Mouse (Mus musculus) lung, postnatal 10 days (tissue): ENCODE results near the gene Col4a4.

Experiments used
- DNase-seq: peaks from one replicate; pipeline ENCODE4 v3.0.0; 2021

Col4a4 gene

DNA sequence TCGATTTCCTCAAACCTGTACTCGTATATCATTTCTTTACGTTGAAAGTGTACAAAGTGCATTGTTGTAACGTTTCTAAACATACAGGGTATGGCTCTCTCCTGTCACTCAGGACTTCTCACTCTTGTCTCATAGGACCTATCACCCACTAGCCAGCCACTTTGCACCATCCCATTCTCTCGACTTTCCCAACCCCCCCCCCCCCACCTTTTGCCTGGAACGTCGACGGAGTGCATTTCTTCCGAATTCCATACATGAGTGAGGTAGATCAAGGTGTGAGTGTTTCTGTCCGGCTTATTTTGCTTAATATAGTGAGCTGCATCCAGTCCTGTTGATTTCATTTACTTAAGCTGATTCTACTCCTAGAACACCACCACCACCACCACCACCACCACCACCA, 9.3 kb downstream of the Col4a4 start:
- no peak for DNase-seq

DNA sequence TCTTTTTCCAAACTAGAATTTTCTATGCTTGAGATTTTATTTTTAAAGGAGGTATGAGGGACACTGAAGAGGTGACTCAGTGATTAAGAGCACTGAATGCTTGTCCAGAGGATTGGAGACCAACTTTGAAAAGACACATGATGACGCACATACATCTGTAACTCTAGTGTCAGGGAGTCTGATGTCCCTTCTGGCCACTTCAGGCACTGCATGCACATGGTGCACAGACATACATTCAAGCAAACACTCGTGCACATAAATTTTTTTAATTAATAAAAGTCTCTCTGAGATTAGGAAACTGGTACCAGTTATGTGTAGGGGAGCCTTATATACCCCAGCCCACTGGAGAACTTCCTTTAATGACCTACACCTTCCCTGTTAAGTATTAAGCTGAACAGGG, 10.5 kb downstream of the Col4a4 start:
- DNase-seq = no peak

DNA sequence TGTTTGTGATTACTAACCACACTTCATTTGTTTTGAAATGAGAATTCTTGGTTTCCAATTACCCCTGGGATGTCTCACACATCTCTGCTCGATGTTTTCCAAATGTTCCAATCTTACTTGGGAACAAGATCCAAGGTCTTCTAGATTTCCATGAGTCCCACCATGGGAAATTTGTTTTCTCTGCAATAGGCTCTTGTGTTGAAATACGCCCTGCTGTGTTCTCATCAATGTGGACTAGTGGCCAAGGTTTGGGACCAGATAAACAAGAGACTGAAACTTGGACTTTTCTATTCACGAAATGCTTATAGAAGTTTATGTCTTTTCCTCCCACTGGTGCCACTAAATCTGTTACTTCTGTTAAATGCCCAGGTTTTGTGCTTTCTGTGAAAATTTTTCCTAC, 11.0 kb downstream of the Col4a4 start:
- DNase-seq = no peak

DNA sequence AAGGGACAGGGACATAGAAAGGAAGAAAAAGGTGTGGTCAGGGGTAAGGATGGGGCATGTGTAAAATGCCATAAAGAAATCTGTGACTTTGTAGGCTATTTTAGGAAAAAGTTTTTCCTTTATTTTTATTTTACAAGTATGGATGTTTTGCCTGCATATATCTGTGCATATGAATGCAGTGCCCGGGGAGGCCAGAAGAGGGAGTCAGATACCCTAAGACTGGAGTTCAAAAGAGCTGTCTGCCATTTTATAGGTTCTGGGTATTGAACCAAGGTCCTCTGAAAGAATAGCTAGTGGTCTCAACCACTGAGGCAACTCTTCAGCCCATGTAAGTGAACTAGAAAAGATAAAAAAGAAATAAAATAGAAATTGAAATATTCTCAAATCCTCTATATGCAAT, 14.9 kb downstream of the Col4a4 start:
- DNase-seq = peak; percentile 21

DNA sequence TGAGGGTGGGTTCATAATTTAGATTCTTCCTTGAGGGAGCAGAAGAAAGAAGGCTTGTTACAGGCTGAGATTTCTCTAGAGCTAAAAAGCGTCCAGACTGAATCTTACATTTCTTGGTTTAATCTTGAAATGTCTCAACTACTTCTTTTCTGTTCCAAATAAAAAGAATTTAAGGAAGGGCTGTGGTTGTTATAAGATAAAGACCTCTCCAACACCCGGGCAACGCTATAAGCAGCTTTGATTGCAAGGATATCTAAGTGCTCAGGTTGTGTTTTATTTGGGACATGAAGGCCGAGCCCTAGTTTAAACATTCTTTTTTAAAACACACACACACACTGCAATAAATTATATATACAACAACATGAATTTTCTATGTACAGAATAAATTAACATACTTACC, 17.2 kb downstream of the Col4a4 start:
- DNase-seq = no peak

DNA sequence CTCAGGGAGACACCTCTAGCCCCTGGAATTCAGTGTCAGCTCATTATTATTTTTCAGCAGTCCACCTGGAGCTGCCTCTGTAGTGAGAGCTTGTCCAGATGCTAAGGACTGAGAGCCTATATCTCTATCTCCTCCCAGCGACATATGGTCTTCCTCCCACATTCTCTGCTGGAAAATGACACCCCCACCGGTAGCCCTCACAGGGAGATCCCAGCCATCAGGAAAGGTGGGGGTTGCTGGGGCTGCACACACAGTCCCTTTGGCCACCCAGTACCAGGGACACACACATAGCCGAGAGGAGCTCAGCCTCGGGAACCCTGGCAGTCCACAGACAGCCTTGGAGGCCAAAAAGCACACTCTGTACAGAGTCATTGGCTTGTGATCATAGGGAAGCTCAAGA, 26.4 kb downstream of the Col4a4 start:
- DNase-seq = no peak

DNA sequence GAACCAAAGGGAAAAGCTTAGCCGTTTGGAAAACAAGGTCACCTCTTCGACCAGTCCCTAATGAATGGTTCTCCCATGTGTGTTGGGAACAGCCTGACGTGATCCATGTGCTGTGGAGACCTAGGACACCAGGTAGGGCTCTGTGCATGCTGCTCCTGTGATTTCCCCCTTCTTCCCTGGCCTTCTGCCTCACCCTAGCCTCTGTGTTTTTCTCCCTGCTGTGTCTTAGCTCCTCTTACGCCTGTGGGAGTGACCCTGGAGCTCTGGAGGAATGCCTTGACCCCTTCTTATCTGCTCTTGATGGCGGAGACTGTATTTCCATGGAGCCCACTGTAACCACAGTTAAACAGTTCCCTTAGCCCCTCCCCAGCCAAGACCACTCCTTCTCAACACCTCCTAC, 31.8 kb downstream of the Col4a4 start:
- no peak for DNase-seq

DNA sequence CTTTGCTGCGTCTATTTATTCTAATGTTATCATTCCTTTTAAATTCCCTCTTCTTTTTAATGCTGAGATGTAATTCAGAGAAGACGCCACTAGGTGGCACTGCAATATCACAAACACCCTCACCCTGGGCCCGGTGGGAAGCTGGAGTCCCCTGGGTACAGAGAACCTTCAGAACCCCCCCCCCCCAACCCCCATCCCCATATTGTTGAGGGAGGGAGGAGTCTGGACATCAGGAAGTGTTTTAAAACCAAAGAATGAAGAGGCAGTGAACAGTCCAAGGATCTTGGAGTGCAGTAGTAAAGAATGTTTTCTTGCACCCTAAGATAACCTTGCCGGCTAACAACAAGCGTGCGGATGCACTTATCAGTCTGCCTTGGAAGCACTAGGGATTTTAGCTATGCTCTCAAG, 32.2 kb downstream of the Col4a4 start:
- DNase-seq = peak; percentile 33

DNA sequence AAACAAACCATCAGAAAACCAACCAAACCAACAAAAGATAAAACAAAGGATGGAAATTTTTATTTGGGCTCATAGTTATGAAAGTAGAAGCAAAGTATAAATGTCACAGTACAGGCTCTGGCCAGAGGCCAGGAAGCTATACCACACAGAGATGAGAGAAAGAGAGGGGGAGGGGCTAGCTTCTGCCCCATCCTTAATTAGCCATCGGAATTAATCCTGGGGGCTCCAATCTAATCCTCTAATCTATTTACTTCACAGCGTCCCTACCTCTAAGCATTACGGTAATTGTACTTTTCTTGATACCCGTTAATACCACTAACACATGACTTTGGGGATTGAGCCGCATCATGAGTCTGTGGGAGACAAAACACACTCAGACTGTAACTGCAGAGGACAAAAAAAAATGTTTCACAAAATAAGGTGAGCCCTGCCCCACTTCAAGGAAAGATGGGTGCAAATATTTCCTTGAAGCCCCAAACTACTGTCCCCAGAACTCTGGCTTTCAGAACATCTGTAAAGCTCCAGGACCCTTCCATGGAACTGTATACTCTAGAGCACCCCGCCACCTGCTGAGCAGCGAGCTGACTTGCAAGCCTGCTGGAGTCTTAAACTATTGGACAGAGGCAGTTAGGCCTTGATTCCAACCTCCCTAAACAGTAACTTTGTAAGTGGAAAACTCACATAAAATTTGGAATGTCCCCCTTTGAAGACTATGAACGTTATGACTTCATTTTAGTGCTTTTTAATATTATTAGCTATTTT, 41.3 kb downstream of the Col4a4 start:
- no peak for DNase-seq

DNA sequence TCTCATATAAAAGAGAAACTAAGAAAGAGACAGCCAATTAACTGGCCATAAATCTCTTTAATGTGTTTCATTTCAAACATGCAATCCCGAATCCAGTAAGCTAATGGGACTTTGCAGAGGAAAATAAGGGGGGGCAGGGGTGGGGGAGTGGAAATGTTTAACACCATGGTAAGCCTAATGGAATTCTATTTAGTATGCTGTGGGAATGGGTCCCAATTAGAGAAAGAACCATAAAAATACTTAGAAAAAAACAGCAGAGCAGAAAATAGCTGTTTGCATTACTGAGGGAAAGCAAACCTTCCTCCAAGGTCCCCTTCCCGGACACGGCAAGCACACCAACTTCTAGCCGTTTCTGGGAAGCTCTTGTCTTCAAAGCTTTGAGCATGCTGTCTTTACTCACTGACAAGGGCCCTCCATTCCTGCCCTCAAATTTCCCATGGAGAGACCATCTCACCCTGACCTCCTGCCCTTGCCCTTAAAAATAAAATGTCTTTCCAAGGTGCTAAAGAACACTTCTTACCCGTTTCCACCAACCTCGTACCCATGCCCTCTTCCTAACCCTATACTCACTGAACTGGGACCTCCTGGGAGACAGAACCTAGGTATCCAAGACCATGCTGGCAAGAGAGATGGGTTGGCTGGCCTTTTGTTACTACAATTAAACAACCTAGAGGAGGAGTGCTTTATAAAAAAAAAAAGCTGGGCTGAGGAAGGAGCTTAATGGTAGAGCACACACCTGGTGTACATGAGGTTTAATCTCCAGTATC, 42.0 kb downstream of the Col4a4 start:
- no peak for DNase-seq

DNA sequence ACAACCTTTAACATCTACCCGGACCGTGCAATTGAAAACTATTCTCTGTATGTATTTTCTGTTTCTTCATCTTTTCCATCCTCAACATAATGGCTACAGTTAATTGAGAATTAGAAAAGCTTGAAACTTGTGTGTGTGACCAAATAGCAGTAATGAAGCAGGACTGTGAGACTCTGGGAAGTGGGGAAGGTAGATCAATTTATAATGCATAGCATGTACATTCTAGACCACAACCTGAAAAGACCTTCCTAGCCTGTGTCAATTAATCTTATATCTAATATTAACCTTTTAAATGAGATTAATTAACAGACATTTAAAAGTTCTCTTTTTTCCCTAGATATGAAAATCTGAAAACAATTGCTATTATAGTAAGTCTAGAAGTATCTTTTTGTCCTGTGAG, 42.7 kb downstream of the Col4a4 start:
- DNase-seq = no peak

DNA sequence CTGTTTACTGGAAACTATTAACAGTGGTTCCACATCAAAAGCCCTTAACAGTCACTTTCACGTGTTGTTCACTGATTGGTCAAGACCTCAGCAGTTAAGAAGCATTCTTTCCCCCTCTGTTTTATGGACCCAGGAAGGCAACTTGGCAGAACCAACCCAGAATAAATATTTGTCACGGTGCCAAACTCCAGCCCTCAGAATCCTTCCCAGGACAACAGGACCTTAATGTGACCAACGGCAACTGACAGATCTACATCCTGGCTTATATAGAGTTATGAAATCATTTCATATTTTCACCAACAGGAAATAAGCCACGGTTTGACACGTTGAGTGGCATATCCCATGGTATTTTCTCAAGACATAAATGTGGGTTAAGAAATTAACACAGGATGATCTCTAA, 46.6 kb downstream of the Col4a4 start:
- DNase-seq = no peak

DNA sequence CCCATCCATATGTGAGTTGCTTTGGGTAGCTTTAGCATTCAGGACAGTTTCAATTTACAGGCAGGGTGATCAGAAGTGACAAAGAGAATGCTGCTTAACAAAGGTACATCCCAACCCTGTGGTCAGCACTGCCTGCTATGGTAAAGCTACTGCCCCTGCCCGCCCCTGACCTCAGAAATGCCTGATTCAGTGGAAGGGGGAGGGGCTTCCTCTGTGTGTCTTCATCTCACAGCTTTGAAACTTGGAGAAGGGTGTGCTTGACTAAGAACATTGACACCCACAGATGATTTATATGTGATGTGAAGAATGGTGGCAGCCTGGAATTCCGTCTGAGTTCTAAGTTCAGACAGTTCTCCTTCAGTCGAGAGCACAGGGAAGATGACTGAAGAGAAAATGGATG, 48.8 kb downstream of the Col4a4 start:
- no peak for DNase-seq

DNA sequence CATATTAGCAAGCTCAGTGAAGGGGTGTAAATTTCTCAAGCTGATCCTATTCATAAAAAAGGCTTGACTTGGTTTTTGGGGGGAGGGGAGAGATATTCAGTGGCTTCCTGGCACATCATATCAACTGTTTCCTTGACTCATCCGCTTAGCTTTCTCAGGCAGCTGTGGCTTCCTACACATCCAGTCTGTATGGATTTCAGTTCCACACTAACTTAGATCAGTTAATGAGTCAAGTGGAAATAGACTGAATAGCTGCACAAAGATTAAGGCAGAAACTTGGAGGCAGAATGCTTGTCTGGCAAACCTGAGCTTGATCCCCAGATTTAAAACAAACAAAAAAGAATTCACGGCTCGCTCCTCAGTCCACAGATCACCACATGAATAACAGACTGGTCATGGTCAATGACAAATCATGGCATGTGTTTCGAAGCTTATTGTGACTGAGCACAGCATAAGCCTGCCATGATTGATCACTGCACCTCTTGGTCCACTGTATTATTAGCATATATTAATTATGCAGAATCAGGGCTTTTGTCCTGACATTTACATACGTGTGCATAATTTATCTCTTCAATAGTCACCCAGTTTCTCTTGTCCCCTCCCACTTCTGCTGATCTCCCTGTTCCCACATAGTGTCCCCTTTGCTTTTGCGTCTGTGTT, 50.0 kb downstream of the Col4a4 start:
- DNase-seq = no peak

DNA sequence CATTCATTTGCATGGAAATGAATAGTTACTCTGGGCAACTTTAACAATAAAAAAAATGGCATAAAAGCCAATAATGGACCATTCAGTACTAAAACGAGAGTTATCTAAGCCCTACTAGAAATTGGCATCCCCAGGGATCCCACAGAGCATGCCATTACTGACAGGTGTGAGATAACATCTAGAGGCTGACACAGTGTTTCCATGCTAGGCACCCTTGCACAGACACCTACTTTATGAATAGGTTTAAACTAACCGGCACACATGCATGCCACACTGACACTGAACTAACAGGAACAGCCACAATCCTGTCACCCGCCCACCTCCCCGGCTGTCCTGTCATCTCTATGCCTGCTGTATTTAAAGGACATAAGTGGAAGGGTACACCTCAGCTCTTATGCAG, 58.7 kb downstream of the Col4a4 start:
- DNase-seq = no peak

DNA sequence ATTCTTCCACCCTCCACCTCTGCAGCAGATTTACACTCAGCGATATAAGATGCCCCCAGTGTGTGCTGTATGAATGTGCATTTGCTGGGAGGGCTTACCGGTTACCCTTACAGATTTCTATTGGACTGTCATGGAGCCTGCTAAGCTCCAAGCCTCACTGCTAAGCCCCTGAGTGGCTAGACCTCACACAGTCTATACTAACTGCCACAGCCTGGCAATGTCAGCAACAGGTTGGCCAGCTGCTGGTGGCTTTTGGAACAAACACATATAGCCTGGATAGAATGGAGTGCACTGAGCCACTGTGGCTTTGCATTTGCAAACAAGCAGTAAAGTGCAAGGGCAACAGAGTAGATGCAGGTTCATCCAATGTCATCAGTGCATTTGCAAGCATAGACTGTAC, 94.7 kb downstream of the Col4a4 start:
- DNase-seq = no peak

DNA sequence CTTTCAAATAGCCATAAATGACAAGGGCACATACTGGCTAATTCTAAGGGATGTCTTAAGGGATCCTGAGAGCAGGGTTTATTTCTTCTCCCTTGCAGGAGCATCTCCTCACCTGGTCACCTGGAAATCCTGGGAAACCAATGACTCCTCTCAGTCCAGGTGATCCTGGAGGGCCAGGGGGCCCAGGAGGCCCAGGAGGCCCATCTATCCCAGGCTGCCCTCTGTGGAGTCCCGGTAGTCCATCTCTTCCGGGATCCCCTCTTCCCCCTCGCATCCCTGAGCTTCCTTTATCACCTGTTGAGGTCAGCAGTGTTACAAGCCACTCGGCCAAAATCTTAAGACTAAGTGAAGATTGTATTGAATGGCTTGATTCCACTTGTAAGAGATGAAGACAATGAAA, 100.3 kb downstream of the Col4a4 start:
- no peak for DNase-seq

DNA sequence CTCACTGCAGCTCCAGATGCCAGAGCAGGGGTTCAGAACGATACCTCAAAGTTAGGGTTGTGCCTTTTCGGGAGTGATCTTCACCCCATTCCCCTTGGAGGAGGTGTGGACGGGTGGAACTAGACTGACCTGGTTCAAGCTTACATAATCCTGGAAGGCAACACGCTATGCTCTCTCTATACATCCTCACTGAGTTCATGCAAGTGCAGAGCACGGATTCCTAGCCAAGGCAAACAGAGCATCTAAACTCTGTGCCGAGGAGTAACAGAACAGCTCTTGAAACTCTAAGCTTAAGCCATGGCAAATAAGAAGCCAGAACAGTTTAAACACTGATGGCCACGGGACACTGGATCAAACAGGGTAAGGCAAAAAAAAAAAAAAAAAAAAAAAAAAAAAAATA, 104.3 kb downstream of the Col4a4 start:
- DNase-seq = no peak

DNA sequence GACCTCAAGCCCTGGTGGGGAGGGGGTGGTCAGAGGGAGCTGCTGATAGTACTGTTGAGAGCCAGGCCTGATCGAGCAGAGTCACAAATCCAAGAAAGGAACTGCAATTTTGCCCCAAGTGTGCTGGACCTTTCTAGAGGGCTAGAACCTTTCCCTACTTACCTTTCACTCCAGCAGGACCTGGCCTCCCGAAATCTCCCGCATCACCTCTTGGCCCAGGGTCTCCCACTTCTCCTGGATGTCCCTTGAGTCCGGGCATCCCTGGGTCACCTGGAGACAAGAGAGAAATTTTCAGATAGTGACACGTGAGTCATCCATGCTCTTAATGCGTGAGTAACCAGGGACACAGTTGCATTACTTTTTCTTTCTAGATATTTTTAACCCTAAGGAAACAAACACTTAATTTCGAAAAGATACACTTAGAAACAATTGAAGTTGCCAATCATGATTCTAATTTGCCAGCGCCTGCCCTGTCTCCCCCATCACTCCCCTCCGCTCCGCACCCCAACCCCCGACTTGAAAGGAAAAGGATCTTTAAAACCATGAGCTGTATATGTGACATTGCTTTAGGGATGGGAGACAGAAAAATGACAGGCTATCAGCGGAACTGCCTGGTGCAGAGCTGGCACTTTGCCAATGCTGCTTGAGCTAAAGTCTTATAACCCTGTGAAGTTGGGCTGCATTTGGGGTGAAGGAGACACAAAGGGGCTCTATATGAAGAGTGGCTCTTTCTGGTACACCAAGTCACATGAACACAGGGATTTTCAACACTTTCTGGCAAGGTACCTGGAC, 106.8 kb downstream of the Col4a4 start:
- no peak for DNase-seq

DNA sequence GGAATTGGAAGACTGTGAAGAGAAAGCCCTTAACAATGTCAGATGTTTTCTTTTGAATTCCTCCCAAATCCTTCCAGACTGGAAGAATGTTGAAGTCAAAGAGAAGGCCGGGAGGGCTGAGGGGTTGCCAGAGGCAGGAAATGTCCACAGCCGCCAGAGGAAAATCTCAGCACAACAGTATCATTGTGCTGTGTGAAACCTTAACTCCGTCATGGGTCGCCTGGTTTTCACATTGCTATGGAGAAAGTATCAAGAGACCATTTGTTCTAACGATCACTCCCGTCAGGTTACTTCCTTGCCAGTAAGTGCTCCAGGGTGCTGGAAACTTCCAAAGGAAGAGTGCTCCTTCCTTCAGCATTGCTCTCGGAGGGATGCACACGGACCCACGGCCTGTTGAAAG, 109.9 kb downstream of the Col4a4 start:
- DNase-seq = no peak

DNA sequence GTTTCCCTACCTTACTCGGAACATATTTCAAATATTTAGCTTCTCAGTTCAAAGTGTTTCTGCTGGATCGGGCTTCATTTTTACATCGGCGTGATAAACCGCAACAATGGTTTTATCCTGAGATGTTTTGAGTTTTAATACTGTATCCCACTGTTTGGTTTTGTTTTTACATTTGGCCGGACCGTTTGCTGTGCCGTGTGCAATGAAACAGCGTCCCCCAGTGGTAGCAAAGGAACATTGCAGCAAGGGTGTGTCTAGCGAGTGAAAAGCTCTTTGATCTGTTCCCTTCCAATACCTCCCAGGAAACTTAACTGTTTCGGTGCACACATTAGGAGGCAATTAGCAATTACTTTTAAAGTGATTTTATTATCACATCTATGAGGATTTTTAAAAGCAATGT, 110.4 kb downstream of the Col4a4 start:
- peak; percentile 27 for DNase-seq

DNA sequence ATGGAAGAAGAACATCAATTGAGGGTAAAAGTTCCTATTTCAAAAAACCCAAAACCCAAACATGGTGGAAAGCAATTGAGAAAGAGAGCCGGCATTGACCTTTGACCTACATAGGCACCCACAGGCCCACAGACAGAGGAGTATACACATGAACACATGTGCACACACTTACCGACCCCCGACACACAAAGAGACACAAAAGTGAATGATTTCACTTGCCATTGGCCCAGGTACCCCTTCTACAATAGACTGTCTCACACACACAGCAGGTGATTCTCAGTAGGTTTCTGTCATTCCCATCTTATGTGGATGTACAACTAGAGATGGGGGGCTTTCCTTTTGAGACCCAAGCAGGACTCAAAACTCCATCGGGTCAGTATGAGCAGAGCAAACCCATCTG, 110.8 kb downstream of the Col4a4 start:
- no peak for DNase-seq

DNA sequence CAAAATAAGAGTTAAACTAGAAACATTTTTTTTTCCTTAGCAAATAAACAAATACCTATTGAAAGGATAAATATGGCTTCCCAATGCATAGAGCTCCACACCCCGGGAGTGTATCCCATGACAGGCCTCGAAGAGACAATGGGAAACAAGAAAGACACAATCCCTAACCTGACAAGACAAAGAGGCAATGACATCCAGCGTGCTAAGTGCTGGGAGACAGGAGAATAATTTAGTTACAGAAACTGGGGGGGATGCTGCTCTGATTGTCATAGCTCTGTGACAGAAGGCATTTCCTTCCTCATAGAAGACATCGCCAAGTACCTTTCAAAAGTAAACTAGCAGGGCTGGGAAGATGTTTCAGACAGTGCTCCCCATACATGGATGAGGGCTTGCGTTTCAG, 111.4 kb downstream of the Col4a4 start:
- DNase-seq = no peak
